Mouse (Mus musculus) megakaryocyte, embryonic 14.5 days (primary cell): ENCODE results near the gene Hand1.

ENCODE experiments used
- FLI1 ChIP-seq: IDR thresholded peaks from 2 replicates; pipeline ENCODE4 v1.6.1; 2012; ENCODE audit warnings: low read length, inconsistent platforms, mixed read lengths
- GATA1 ChIP-seq: IDR thresholded peaks from 3 replicates; pipeline ENCODE4 v1.6.1; 2012; ENCODE audit warnings: mixed read lengths, low read length, inconsistent platforms, borderline replicate concordance

GRCm38 (mm10) chr11:57818189-57818588, 14.4 kb downstream of the Hand1 start:
- no peak for TF ChIP-seq GATA1
- no peak for TF ChIP-seq FLI1
